Mouse (Mus musculus) olfactory bulb, adult 2 months (tissue): Measurements from ENCODE around the gene Cdc25b. TPM values are rescaled to one million over a fixed set of nuclear protein-coding genes. Genes with fewer than 3 reads are reported as not detected.
A peak's percentile ranks its signal among the peaks of the same experiment; 100 is the strongest.

ENCODE experiments used
- H3K27ac ChIP-seq: fragments of 200-500 bp; 2 replicates; pipeline ENCODE4 v1.5.1; 2012; ENCODE audit warnings: low read depth, low read length; ENCODE audit not compliant: insufficient read depth
- H3K4me1 ChIP-seq: fragments of 200-500 bp; 2 replicates; pipeline ENCODE4 v1.6.1; 2012; ENCODE audit warnings: low read length; ENCODE audit not compliant: control insufficient read depth, insufficient read depth
- H3K4me3 ChIP-seq: fragments of 200-500 bp; 2 replicates; pipeline ENCODE4 v1.5.1; 2012; ENCODE audit warnings: mild to moderate bottlenecking, low read depth, low read length, moderate library complexity; ENCODE audit not compliant: insufficient read depth
- CTCF ChIP-seq: fragments of 200-500 bp; IDR thresholded peaks from 2 replicates; pipeline ENCODE4 v1.5.1; 2012; ENCODE audit warnings: low read depth, mild to moderate bottlenecking, low read length, moderate library complexity; ENCODE audit not compliant: insufficient read depth
- POLR2A ChIP-seq: fragments of 200-500 bp; IDR thresholded peaks from 2 replicates; pipeline ENCODE4 v1.6.1; 2012; ENCODE audit warnings: mild to moderate bottlenecking, low read depth, low read length, moderate library complexity; ENCODE audit not compliant: insufficient read depth
- WGBS: fragments of 180-500 bp; shearing (Covaris S2); methylation state at CpG from one replicate; pipeline ENCODE4 v1.1.7; 2018; 5-methylcytosine and 5-hydroxymethylcytosine counted together
- polyA plus RNA-seq: library from polyadenylated mRNA; stranded (reverse); fragments of >200 nt; gene quantifications from 2 replicates; pipeline ENCODE4 v1.2.4, GENCODE M21; 2012; ENCODE audit warnings: low replicate concordance; ENCODE audit not compliant: missing spikeins, insufficient read depth, insufficient read length

Gene Cdc25b
- not detected in 2 replicates for polyA plus RNA-seq

DNA sequence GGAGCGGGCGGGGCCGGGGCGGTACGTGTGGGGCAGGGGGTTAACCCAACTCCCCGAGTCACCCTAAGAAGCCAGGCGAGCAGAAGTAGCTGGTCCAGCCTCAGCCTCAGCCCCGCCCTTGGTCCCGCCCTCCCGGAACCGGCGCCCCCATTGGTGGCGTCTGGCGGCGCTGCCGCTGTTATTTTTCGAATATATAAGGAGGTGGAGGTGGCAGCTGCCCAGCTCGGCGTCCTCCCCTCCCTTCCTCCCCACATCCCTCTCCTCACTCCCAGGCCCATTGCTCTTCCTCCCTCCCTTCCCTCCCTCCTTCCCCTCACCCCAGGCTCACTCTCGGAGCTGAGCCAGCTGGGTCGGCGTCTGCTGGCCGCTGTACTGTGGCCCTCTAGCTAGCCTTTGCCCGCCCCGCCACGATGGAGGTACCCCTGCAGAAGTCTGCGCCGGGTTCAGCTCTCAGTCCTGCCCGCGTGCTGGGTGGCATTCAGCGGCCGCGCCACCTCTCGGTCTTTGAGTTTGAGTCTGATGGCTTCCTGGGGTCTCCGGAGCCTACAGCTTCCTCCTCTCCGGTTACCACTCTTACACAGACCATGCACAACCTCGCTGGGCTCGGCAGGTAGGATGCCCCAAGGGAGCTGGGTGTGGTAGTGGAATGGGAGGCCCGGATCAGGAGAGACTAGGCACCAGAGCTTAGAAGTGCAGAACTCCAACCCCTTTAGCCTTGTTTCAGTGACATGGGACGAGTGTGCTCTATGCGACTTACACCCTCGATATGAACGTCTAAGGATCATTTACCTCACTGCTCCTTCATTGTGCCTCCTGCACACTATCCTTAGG is at the start of gene Cdc25b, which contains the start of gene Spef1:
TSS of gene Cdc25b (plus strand) at position 179 of the 831 bp plus-strand sequence.
TSS of gene Spef1 (minus strand) at position 512 of the 831 bp plus-strand sequence.
- no peak within 1 kb of the TSS for H3K27ac ChIP-seq
- WGBS = 2% methylated on average over 41 of the region's 43 CpGs
- H3K4me3 ChIP-seq = peak within 1 kb of the TSS; percentile 89
- TF ChIP-seq CTCF (0 out of 2 replicates have a peak, but pooled peaks have one; percentile 8), POLR2A (peak; percentile 46)
- peaks cover 8% of the 10 kb centered on the region for H3K4me1 ChIP-seq

DNA sequence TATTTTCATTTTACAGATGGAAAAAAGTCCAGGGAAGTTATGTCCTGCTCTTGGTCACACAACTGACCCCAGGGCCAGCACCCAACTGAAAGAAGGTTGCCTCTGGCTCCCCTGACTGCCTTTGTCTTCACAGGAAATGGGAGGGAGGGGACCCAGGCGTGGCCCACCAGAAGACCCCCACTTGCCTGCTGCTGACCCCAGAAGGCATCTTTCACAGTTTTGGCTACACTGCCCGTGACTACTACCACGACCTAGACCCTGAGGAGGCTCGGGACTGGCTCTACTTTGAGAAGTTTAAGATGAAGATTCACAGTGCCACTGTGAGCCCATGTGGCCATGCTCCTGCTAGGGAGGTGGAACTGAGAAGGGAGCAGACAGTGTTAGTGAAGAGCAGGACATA is 48.5 kb upstream of the Cdc25b start:
- TF ChIP-seq CTCF (no peak), POLR2A (no peak)
- H3K4me3 ChIP-seq = no peak overlapping the region
- WGBS = 90% methylated on average over 4 of the region's 4 CpGs

DNA sequence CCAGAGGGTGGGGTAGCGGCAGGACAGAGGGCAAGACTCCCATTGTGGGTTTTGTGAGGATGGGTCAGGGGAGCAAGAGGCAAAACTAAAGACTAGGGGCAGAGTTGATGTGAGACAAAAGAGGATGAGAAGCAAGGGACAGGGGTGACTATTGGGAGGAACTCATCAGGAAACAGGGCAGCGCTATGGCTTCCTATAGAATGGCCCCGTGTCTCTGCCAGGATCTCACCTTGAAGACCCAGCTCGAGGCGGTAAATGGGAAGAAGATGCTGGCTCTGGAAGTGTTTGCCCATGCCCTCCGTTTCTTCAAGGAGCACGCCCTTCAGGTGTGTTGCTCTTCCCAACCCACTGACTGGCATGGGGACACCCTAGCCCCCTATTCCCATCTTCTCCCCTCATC is 48.0 kb upstream of the Cdc25b start:
- 96% methylated on average over 7 of the region's 7 CpGs for whole genome bisulfite sequencing
- H3K4me3 ChIP-seq = no peak overlapping the region
- H3K27ac ChIP-seq = no peak overlapping the region
- TF ChIP-seq POLR2A (no peak), CTCF (no peak)
- peaks cover 7% of the 10 kb centered on the region; the same call in 1 of the 2 replicates for H3K4me1 ChIP-seq

More for the DNA sequence above, 48.5 kb upstream of the Cdc25b start:
- H3K4me1 ChIP-seq = peaks cover 7% of the 10 kb centered on the region; the same call in 1 of the 2 replicates
- H3K27ac ChIP-seq = no peak overlapping the region

DNA sequence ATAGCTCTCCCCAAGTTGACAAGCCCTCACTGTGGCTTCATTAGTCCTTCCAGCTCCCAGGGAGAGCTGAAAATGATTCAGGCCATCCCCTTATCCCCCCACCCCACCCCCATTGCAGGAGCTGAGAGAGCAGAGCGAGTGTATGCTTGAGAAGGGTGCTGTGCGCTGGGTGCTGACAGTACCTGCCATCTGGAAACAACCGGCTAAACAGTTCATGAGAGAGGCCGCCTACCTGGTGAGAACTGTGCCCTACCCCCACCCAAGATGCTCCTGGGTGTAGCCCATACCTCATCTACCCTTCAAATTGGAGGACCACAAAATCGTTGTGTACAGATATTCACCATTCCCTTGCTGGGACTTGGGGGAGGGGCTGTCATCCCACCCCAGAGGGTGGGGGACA is 47.5 kb upstream of the Cdc25b start:
- TF ChIP-seq POLR2A = no peak
- no peak for TF ChIP-seq CTCF

DNA sequence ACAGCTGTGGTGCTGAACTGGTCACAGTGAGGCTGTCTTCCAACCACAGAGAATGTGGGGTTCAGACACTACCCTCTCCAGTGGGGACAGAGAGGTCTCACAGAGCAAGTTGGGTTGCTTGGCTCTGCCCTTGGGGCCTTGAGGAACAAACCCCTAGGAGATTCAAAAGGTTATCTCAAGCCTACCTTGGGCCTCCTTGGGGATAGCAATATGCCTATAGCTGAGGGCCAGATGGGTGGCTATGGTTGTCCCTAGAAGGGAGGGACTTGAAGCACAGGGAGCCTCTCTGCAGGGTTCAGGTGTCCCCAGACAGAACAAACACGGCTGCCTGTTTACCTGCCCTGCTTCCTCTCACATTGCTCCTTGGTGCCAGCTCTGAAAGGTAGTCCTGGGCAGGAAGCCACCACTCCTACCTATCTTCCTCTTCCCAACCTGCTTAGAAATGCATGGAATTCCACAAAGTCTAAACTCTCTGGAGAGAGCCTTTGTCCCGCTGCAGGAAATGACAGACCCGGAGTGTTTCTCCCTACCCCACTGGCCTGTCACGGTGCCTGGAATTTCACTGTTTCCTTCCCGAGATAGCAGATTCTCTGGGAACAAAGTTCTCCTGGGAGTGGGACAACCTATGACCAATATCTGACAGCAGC is 46.7 kb upstream of the Cdc25b start:
- Histone ChIP-seq H3K4me3 (no peak overlapping the region), H3K4me1 (peaks cover 7% of the 10 kb centered on the region; the same call in 1 of the 2 replicates), H3K27ac (no peak overlapping the region)
- no peak for TF ChIP-seq POLR2A
- no peak for TF ChIP-seq CTCF
- WGBS = 78% methylated on average over 5 of the region's 5 CpGs

More for the DNA sequence above, 47.5 kb upstream of the Cdc25b start:
- Histone ChIP-seq H3K27ac (no peak overlapping the region), H3K4me3 (no peak overlapping the region), H3K4me1 (peaks cover 7% of the 10 kb centered on the region; the same call in 1 of the 2 replicates)
- WGBS = 90% methylated on average over 5 of the region's 5 CpGs

DNA sequence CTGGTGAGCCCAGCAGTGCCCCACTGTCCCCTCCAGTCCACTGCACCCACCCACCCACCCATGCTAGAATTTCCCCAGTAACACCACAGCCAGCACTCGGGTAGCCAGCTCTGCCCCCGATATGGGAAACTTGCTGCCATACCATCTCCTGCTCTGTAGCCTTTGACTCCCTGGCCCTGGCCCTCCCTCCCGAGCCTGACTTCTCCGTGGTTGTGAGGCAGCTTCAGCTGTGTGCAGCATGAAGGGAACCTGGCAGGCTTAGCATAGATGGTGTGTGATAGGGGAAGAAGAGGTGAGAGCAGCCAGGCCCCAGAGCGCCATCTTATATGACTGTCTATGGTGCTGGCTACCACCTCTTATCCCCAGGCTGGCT is 46.2 kb upstream of the Cdc25b start:
- whole genome bisulfite sequencing = 79% methylated on average over 5 of the region's 5 CpGs
- Histone ChIP-seq H3K4me1 (peaks cover 7% of the 10 kb centered on the region; the same call in 1 of the 2 replicates), H3K27ac (no peak overlapping the region), H3K4me3 (no peak overlapping the region)
- TF ChIP-seq POLR2A (no peak), CTCF (no peak)

DNA sequence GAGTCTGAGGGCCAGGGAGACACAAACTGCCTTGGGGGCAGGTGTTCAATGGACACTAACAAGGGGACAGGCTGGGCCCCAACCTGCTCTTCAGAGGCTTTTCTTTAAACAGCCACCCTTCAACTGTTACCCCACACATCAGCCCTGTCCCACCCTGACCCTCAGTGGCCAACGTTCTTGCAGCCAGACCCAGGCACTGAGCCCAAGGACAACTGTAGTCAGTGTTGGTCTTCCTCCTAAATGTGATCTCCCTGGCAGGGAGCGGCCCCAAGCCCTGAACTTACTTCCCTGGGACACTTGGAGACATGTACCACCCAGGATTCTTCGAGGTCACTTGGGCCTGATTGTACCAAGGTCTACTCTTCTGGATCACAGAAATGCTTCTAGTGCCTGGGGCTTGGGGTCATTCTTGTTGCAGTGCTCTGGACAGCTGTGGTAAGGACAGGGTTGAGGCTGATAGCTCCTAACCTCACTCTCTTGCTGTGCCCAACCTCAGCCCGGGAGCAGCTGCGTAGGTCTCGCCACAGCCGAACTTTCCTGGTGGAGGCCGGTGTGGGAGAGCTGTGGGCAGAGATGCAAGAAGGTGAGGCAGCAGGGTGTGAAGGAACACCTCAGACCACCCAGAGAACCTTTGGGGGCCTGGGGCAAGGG is 45.3 kb upstream of the Cdc25b start:
- no peak overlapping the region for H3K4me3 ChIP-seq
- TF ChIP-seq CTCF (no peak), POLR2A (no peak)
- whole genome bisulfite sequencing = 89% methylated on average over 8 of the region's 8 CpGs
- peaks cover 7% of the 10 kb centered on the region; the same call in 1 of the 2 replicates for H3K4me1 ChIP-seq
- H3K27ac ChIP-seq = no peak overlapping the region

DNA sequence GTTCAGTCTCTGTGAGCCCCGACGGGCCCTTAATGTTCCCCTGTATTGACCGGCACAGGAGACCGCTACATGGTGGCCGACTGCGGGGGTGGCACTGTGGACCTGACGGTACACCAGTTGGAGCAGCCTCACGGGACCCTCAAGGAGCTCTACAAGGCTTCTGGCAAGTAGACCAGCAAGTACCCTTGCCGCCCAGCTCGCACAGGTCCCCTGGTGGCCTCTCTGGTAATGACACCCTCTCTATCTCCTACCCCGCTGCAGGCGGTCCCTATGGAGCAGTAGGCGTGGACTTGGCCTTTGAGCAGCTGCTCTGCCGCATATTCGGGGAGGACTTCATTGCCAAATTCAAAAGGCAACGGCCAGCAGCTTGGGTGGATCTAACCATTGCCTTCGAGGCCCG is 44.2 kb upstream of the Cdc25b start:
- Histone ChIP-seq H3K4me1 (peaks cover 7% of the 10 kb centered on the region; the same call in 1 of the 2 replicates), H3K27ac (no peak overlapping the region), H3K4me3 (no peak overlapping the region)
- 41% methylated on average over 18 of the region's 18 CpGs for WGBS
- TF ChIP-seq POLR2A (no peak), CTCF (0 out of 2 replicates have a peak, but pooled peaks have one; percentile 15)
